ENCODE assay signal across 21 mouse cellular contexts in genomic region chr2:159064403-159064970, GRCm38 (mm10).
"Had no signal": no experiment of that assay in that cellular context is flagged by ENCODE, and none has a peak within 500 bp of the region (broad histone marks: within the 10 kb centered on the region; RNA-seq: fewer than 3 reads in every experiment).

No protein-coding gene starts in this region.

- H3K9ac ChIP-seq: intestine, embryonic 15.5 days; kidney, embryonic 15.5 days; limb, embryonic 12.5 days; liver, embryonic 13.5 days; midbrain, embryonic 12.5 days; midbrain, embryonic 15.5 days had no signal

- H3K36me3 ChIP-seq: intestine, embryonic 15.5 days; kidney, embryonic 15.5 days; limb, embryonic 12.5 days; liver, embryonic 13.5 days; midbrain, embryonic 12.5 days; midbrain, embryonic 15.5 days had no signal

- DNase-seq: kidney, adult 11 months; kidney, postnatal 25 days; layer of hippocampus, postnatal 36 days; liver, embryonic 13.5 days; lung, adult 2 months; lung, postnatal 14 days; lung, postnatal 4 days; right cerebral cortex, adult 18-20 months; right cerebral cortex, postnatal 14 days; right cerebral cortex, postnatal 4 days; thymus, adult 2 months; thymus, postnatal 14 days; thymus, postnatal 4 days had no signal

- H3K27ac ChIP-seq: intestine, embryonic 15.5 days; kidney, embryonic 15.5 days; left cerebral cortex, adult 2 months; limb, embryonic 12.5 days; liver, embryonic 13.5 days; midbrain, embryonic 12.5 days; midbrain, embryonic 15.5 days; stomach, postnatal 0 days had no signal

- H3K4me2 ChIP-seq: intestine, embryonic 15.5 days; kidney, embryonic 15.5 days; limb, embryonic 12.5 days; liver, embryonic 13.5 days; midbrain, embryonic 12.5 days; midbrain, embryonic 15.5 days had no signal

- H3K4me1 ChIP-seq: intestine, embryonic 15.5 days; liver, embryonic 13.5 days had no signal

- ATAC-seq: intestine, embryonic 15.5 days; midbrain, embryonic 15.5 days had no signal

- H3K27me3 ChIP-seq: intestine, embryonic 15.5 days; kidney, embryonic 15.5 days; liver, embryonic 13.5 days; midbrain, embryonic 12.5 days had no signal

- H3K4me3 ChIP-seq: intestine, embryonic 15.5 days; kidney, embryonic 15.5 days; left cerebral cortex, adult 2 months; limb, embryonic 12.5 days; liver, embryonic 13.5 days; midbrain, embryonic 12.5 days; midbrain, embryonic 15.5 days; myocyte had no signal

- H3K9me3 ChIP-seq: intestine, embryonic 15.5 days; kidney, embryonic 15.5 days; limb, embryonic 12.5 days; liver, embryonic 13.5 days; midbrain, embryonic 12.5 days; midbrain, embryonic 15.5 days had no signal
